Mouse (Mus musculus): ENCODE results near the gene Nr2e1.

The Nr2e1 gene

DNA sequence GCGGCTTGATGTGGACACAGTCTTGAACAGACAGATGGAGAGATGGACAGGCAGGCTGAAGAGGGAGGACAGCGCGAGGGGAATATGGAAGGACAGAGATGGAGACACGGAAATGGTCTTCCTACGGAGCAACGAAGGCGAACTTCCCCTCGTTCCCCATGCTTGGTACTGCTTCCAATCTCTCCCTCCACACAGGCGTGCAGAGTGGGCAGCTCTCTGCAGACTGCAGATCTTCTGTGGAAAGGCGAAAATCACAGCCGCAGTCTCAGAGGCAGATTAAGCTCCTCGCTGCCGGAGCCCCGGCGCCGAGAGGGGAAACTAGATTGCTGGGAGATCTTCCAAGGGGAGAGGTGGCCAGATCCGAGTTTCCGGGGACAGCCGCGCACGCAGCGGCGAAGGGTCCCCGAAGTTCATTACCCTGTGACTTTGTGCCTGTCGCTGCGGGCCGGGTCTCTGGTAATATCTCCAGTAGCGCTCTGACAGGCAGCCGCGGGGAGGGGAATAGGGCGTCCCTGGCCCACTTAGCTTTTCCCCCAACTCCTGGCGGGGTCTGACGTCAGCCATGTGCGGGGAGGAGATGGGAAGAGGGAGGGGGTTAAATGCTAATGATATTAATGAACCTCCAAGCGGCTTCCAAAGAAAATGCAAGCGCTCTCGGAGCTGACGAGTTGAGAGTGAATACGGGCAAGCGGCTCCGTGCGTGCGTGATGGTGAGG, at the start of gene Nr2e1, which contains the start of gene Ostm1:
TSS of gene Nr2e1 (minus strand) at position 476 of the 716 bp plus-strand sequence.
TSS of gene Ostm1 (plus strand) at position 666 of the 716 bp plus-strand sequence.
- in situ Hi-C loops (cut with MboI; ENCODE audit: low sequenced_read_pairs), result no loop called here

DNA sequence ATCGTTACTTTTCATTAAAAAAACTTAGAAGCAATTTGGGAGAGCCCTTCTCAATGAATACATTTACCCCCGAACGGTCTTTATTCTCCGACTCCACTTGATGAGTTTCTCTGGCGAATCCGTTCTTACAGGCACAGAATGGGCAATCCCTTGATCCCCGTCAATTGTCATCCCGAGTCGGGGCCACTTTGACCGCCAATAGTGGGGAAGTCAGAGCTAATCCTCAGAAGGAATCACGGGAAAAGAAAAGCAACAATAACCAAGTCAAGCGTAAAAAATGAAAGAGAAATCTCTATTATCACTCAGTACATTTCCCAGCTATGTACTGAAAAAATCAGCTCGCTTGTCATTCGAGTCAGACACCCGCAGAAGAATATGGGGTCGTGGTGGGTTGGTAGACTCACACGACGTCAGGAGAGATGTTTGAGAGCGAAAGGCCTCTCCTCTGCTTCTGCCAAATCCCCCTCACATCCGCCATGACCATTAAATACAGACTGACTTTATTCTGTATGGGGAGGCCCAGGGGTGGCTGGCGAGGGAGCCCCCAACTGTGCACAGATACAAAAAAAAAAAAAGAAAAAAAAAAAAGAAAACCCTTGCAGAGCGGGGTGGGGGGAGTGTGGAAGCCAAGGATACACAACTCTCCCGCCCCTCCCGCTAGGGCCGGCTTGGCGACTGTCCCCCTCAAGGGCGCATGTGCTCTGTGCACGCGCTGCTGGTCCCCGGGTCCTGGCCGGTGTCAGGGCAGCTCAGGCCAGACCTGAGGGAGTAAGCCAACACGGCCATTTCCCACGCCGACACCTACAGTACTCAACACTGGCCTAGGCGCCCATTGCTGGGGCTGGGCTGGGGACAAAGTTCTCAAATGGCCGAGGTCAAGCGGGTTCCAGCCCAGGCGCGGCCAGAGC, 49.3 kb upstream of the Nr2e1 start:
- in situ Hi-C loops (cut with MboI; ENCODE audit: low sequenced_read_pairs), result loop anchor here (10.0 kb wide), 1 partner anchor 328 kb away; no protein-coding TSS in a partner anchor

DNA sequence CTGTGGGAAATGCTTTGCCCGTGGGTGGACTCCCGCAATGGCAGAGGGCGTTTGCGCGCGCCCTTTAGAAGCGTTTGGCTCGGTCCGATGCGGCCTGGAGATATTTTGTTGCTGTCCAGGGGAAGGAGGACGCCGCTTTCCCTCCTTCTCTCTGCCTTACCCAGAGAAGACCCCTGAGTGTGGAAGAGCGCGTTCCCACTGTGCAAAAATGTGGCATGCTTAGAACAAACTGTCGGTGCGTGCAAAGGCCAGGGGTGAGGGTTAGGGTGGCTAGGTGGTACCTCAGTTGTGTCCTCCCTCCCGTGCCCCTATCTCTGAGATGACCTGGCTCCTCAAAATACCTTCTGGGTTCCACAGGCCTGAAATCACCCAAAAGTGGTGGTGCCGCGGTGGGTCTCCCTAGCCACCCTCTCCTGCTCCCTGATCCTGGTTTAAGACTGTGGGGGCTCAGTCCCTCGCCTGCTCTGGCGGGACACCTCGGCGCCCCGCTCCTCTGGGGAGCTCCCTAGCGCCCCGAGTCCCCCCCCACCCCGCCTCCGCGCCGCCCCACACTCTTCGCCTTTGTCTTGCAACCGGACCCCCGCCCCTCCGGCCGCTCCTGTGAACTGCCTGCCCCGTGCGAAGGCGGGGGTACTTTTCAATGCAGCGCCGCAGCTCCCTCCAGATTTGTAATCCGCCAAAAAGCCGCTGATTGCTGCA, 48.5 kb upstream of the Nr2e1 start:
- in situ Hi-C loops (cut with MboI; ENCODE audit: low sequenced_read_pairs), result loop anchor here (10.0 kb wide), 1 partner anchor 327 kb away; no protein-coding TSS in a partner anchor

DNA sequence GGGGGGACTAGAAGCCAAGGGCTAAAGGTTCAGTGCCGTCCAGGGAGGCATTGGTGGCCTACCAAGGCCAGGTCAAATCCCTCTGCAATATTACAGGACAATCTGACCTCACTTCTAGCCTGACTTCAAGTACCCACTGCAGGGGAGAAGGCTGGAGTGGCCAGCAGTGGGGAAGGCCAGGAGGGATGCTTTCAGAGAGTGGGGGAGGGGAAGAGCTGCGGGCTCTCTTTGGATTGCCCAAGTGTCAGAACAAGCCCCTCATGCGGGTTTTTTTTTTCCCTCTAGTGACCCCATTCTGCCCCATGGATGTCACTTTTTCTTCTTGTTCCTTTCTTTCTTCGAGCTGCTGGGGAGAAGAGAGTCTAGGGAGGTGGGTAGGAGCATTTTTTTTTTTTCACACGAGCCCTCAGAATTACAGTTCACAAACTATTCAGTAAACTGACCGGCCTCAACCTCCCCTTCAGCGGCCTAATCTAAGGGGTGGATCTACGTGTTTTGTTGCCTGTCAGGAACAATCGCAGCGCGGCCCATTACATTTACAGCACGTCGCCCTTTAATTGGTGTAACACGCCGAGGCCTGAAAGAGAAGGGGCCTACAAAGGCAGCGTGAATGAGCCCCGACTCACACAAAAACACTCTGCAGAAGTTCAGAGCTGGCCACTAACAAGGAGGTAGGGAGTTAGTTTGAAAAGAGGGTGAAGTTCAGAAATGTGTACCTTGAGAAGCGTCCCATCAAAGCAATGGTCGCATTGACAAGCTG, 47.3 kb upstream of the Nr2e1 start:
- in situ Hi-C loops (cut with MboI; ENCODE audit: low sequenced_read_pairs), result loop anchor here (10.0 kb wide), 1 partner anchor 326 kb away; no protein-coding TSS in a partner anchor

DNA sequence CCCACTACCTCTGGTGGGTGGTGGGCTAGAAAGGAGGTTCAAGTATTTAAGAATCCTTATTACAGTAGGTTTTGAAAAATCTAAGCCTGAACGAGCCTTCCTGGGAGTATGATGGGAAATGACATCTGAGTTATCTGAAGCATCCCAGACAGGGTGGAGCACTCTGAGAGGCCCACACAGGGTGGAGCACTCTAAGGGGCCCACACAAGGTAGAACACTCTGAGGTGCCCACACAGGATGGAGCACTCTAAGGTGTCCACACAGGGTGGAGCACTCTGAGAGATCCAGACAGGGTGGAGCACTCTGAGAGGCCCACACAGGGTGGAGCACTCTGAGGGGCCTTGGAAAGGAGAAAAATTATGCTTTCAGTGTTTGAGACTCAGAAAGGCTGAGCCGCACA, 42.5 kb upstream of the Nr2e1 start:
- in situ Hi-C loops (cut with MboI; ENCODE audit: low sequenced_read_pairs), result no loop called here

DNA sequence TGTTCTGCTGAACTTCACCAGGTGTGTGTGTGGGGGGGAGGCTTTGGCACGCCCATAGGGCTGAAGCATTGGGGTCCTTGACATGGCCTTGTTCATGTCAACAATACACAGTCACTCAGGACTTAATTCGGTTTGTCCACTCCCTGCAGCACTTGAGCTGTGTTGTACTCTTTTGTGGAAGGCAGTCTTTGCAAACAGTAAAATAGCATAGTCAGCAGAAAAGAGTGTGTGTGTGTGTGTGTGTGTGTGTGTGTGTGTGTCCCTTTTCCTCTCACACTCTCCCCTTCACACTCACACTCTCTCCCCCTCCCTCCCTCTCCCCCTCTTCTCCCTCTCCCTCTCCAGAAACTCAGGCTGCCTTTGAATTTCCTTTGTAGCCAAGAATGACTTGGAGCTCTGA, 34.9 kb upstream of the Nr2e1 start:
- in situ Hi-C loops (cut with MboI; ENCODE audit: low sequenced_read_pairs), result no loop called here

DNA sequence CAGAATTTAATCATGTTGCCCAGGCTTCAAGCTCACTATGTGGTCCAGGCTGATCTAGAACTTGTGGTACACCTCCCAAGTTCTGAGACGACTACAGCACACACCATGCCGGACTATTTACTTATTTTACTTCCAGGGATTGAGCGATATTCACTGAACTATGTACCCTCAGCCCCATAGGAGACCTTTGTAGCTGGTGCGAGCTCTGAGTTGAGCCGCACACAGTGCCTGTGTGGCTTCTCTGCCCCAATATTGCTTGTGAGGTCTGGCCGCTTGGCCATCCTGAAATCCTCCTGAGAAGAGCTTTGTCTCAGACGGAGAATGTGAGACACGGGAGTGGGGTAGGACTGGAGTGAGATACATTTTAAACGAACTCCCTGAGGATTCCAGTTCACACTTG, 31.3 kb upstream of the Nr2e1 start:
- in situ Hi-C loops (cut with MboI; ENCODE audit: low sequenced_read_pairs), result no loop called here

DNA sequence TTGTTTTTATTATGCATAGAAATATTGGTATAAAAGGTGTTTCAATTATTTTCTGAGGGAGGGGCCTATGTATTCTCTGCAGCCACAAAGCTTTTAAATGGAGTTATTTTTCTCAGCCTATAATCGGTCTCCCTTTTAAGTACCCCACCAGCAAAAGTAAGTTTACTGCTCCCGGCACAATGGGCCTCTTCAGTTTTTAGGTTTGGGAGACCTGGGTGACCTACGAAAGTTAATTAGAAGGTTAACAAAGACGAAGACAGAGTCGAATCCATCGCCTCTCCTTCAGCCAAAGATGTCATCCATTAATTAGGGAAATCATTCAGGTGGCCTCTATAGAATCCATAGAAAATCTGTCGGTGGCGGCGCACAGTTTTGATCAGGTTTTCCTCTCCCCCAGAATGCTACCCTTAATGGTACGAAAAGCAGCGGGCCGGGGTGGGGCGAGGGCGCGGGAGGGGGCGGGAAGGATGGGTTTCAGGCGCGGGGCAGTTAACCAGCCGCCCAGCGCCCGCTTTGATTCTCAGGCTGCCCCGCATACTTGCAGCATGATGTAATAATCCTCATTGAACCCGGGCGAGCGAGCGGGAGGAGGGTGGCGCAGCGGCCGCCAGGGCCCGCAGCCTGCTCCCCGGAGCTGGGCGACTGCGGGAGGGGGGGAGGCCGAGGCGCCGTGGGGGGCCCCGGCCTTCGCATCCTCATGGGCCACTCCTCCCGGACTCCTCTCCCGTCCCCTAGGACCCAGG, 30.4 kb upstream of the Nr2e1 start:
- in situ Hi-C loops (cut with MboI; ENCODE audit: low sequenced_read_pairs), result no loop called here

DNA sequence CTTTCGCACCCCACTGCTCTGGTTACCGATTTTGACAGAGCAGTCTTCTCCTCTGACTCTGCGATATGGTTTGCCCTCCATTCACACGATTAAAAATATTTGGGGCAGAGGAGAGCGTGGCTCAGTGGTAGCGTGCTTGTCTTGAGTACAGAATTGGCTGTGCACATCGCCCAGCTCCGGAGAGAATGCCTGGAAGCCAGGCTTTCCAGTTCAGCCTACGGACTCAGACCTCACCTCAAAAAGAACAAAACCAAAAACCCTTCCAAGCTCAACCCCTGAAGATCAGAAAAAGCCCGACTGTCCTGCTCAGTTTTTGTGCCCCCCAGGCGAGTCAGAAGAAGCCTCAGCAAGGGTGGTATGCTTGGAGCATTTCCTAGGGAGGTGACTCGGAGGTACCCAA, 29.6 kb upstream of the Nr2e1 start:
- in situ Hi-C loops (cut with MboI; ENCODE audit: low sequenced_read_pairs), result no loop called here

DNA sequence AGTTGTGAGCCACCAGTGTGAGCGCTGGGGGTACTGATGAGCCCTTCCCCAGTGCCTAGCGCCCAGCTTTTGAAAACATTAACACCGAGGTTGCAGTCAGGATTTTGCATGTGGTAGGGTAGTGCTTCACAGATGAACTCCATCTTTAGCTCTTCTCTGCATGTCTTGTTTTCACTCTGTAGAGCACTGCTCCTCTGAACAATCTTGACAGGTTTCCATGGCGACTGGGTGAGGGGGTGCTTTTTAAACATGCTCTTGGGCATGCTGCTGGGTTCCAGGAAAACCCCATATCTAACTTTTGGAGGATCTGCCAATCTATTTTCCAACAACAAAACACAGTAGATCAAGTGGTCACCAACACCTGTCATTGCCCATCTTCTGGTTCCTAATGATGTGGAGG, 23.3 kb upstream of the Nr2e1 start:
- in situ Hi-C loops (cut with MboI; ENCODE audit: low sequenced_read_pairs), result no loop called here

DNA sequence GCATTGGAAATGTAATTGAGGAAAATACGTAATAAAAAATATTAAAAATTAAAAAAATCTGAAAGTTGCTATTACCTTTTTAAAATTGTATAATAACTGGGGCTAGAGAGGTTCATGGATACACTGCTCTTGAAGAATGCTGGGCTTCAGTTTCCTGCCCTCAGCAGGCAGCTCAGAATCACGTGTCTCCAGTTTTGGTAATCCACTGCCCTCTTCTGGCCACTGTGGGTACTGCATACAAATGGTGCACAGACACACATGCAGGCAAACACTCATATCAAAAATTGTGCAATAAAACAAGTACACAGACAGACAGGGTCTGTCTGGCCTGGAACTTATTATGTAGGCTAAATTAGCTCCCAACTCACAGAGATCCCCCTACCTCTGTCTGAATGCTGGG, 21.4 kb upstream of the Nr2e1 start:
- in situ Hi-C loops (cut with MboI; ENCODE audit: low sequenced_read_pairs), result no loop called here

DNA sequence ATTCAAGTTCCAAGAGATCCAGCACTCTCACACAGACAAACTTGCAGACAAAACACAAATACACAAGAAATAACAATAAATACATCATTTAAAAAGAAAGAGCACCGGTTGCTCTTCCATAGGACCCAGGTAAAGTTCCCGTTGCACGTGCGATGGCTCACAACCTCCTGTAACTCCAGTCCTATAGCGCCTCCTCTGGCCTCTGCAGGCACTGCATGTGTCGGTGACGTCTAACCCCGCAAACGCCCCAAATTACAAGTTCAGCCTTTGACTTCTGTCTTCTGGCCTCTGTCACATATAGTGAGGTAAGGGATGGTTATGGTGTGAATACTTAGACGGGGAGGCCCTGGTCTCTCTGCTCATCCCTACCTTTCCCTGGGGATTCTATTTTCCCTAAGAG, 18.1 kb upstream of the Nr2e1 start:
- in situ Hi-C loops (cut with MboI; ENCODE audit: low sequenced_read_pairs), result no loop called here

DNA sequence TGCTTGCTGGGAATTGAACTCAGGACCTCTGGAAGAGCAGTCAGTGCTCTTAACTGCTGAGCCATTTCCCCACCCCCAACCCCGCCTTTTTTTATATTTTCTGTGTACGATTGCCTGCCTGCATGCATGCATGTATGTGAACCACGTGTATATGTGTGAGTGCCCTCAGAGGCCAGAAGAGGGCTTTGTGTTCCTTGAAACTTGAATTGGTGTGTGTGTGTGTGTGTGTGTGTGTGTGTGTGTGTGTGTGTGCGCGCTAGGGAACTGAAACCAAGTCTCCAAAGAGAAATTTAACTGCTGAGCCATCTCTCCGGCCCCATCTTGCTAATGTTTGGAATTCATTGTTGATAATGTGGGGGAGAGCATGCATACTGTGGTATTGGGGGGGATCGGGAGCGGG, 15.2 kb upstream of the Nr2e1 start:
- in situ Hi-C loops (cut with MboI; ENCODE audit: low sequenced_read_pairs), result no loop called here

DNA sequence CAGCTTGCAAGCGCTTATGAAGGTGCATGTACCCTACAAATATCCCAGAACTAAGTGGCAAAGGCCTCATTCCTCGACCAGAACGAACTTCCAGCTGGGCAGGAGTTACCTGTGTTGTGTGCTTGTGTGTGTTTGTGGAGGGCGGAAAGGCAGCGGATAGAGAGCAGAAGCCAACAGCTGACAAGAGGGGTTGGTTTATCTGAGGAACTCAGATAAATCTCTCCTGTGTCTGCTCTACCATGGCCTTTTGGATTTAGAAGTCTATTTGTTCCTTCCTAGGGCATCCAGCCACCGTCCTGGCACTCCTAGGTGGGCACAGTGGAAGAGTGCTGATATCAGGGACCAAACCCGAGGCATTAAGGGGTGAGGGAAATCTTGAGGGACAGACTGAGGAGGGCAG, 9.8 kb upstream of the Nr2e1 start:
- in situ Hi-C loops (cut with MboI; ENCODE audit: low sequenced_read_pairs), result no loop called here

DNA sequence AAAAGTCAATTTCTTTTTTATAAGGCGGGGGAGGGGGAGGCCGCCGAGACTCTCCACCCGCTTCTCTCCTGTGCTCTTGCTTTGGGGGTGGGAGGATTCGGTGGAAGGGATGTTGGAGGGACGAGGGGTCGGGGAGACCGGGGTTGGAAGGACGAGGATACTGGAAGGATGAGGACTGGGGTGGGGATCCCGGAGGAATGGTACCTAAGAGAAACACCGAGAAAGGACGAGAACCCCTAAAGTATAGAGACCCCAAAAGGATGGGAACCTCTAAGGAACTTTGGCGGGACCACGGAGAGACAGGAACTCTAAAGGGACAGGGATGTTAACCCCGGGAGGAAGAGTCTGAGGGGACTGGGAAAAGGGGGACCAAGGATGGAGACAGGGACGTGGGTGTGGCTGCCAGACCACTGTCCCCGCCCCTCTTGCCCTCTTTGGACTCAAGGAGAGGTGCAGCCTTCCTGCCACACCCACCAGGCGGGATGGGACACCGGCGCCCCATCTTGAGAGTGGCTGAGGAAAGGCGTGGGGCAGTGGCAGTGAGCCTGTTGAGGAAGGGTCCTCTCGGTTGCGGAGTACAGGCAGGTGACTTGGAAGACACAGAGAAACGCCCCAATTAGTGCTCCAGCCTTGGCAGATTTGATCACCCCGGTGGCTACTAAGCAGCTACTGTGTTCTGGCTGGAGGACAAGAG, 8.7 kb upstream of the Nr2e1 start:
- in situ Hi-C loops (cut with MboI; ENCODE audit: low sequenced_read_pairs), result no loop called here

DNA sequence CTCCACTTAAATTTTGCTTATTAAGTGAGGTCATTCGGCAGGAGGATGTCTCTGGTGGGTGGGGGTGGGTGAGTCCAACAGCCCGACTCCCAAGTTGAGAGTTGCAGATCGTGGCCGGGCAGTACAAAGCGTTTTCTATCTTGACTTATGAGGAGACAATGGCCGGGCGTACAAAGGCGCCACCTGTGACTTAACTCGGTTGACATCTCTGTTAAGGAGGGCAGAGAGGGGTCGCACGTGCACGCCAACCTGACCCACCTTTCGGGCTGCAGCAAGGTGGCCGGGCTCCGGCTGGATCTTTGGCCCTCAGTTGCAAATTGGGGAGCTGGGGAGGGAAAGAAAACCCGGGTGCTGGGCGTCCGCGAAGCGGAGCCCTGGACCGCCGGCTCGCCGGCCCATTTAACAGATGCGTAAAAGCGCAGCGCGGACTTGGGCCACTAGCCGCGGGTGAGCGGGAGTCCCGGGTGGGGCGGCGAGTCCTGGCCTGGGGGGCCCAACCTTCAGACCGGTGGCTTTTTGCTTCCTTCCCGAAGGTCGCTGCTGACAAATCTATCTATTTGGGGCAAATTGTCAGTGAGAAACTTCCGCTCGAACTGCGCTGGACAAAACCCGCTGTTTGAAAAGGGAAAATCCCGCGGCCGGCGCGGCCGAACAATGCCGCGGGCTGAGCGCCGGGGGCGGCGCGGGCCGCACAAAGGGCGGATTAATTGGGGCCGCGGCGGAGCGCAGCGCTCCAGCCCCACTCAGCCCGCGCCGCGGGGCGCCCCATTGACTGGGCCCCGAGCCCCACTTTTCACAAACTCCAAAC, 8.0 kb upstream of the Nr2e1 start:
- in situ Hi-C loops (cut with MboI; ENCODE audit: low sequenced_read_pairs), result no loop called here

DNA sequence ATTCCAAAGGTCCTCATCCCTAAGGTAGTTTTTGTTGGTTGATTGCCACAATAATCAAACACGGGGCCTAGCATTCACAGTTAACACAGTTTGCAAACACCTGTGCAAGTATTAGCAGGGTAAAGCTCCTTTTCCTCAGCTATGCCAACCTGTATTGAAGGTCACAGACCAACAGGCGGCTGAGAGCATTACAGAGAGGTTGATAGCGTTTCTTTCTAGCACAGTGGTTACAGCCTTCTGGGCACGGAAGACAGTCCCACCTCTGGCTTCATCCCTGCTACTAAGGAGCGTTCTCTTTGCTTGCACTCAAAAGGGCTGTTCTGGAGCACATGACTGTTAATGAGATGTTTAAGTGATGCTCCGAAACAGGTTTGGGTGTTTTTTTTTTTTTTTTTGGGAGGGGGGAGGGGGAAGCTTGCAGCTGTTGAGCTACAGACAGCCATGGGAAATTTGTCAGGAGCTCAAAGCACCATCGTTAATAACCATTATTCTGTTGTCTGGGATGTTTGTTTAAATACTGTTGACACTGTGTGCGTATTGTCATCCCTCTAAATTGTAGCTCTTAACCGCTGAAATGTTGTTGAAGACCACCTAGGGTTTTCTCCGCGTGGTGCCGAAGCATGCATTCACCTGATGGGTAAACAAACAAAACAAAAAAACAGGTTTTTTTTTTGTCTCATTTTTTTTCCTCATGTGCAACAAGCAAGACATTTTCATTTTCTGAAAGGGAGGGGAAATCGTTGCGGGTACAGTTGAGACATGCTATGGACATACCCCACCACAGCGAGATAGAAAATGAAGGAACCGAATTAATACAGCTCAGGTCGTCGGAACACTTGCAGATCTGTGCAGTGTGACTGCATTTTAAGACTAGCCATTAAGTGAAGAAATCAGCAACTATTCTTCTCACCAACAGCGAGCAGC, 7.1 kb upstream of the Nr2e1 start:
- in situ Hi-C loops (cut with MboI; ENCODE audit: low sequenced_read_pairs), result no loop called here

All from CH12F3 (cell line).